Mouse (Mus musculus): ENCODE data around the gene Slc6a17.

Gene Slc6a17

DNA sequence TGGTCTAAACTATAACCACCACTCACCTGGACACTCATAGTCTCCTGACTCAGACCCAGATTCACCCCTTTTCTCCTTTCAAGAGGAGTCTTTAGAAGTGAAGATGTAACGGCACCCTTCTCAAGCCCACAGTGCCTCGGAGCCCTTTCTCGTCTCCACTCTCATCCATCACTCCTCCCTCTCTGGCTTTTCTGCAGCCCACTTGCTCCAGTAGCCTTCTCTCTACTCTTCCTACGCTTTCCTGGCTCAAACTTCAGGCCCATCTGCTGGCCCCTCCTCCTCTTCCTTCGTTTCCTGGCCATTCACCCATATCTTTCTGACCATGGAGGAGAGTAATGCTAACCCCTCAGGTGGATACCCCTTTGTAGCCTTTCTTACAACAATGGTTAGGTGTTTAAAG, 3.1 kb upstream of the Slc6a17 start:
- no peak for DNase-seq

DNA sequence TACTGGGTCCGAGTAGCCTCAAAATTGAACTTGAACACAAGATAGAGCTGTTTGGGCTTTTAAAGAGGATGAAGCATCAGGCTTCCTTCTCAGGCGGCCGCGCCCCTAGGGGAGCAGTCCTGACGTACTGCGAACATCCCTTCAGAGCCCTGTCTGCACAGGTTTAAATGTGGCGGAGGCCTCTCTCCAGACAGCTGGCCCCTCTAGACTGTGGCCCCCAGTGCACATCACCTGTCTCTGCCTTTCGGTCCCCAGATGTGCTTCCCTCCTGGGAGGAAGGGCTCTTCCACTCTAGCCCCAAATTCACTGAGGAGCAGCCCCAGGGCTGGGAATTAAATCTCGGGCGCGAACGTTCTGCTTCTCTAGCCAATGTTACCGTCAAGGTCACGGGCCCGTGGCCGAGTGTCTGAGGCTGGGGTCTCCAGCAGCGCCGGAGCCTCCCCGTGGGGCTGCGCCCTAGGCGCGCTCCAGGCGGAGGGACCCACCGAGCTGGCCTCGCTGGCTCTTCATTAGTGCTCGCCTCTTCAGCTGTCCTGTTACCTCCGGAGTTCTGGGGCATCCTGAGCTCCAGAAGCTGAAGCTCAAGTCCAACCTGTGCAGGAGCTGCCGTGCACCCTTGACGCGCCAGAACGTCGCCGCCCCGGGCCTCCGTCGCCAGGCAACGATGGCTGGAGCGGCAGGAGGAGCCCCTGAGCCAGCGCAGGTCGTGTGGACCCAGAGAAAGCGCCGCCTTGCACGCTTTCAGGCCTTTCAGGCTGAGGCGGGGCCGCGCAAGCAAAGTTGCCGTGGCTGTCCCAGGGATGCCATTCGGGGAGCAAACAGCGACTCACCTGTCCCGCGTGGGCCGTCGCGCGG, 815 bp downstream of the Slc6a17 start:
- DNase-seq: peak; percentile 68 to 70

GRCm38 (mm10) chr3:107515989-107516388, 1.8 kb downstream of the Slc6a17 start:
- DNase-seq: no peak

GRCm38 (mm10) chr3:107511416-107511815, 6.4 kb downstream of the Slc6a17 start:
- no peak for DNase-seq

DNA sequence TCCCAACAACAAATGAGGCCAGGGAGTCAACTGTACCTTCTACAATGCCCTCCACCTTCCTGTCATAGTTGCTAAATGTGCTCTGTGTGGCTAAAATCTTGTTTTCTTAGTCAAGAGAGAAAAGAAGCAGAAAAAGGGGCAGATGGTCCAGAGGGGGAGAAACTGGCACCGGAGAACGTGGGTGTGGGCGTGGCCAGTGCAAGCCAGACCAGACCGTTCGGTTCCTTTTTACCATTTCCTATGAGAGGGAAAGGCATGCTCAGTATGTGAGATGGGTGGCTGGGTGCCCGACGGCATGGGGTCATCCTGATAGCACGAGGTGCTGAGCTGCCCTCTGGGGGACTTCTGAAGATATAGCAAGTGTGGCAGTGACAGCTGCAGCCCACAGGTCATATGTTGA, 9.1 kb downstream of the Slc6a17 start:
- DNase-seq: peak; percentile 49

DNA sequence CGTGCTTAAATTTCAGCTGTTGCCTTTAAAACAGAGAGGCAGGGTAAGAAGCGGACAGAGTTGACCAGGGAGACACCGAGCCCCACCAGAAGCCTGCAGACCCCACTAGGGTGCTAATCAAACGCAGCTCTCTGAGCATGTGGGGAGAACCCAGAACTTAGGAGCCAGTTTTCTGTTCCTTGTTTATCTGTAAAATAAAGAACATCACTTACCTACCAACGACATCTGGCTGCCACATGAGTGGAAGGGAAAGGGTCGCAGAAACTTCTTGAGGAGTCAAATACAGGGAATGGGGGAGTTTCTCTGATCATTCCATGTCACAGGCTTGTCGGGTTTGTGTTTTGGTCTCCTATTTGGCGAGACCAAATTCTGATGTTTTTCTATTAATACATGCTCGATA, 9.9 kb downstream of the Slc6a17 start:
- DNase-seq: no peak

DNA sequence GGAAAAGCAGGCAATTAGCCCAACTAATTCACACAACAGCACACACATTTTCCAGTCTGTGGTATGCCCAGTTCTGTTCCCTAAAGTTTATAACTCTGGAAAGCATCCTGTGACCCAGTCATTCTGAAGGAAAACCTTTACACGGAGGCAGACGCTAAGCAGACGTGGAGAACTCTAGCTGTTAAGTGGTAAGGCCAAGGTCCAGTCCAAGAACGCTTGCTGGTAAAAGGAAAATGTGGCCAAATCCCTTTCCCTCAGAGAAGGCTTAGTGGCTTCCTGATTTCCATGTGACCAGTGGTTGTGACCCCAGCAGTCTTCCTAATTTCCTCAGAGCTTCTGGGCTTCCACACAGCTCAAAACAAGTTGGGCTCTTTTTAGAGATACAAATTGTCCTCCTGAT, 11.3 kb downstream of the Slc6a17 start:
- DNase-seq: no peak

DNA sequence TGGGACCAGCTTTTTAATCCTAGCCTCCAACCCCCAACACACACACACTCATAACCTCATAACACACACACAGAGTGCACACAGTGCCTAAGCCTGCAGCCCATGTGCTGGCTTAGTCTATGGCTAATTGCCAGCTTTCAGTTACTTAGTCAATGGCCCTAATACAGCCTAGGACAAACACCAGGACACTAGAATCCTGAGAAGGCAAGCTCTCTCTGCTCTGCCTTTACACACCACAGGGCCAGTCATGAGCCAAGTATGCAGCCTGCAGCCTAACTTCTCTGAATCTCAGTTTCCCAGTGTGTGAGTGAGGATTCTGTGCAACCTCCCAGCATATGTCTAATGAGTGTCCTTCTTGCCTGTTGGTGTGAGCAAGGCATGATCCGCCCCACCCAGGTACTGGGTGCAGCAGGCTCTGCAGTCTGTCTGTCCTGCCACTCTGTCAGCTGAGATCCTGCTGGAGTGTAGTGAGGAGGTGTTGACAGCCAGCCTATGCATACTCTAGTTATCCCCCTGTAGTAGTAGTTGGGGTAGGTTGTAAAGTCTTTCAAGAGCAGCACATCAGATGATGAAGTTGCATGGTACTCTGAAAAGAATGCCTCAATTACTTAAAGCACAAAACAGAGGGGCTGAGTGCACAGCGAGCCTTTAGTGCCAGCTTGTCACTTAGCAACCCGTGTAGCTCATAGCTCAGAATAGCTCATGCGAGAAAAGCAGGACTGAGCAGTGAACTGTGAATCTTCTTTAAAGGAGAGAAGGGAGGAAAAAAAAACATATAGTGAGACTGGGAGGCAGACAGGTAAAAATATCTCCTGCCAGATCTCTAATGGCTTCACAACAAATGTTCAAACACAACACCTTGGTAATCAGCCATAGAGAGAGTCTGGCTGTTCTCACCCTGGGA, 12.1 kb downstream of the Slc6a17 start:
- peak in 1 of 2 experiments; percentile 34 for DNase-seq

DNA sequence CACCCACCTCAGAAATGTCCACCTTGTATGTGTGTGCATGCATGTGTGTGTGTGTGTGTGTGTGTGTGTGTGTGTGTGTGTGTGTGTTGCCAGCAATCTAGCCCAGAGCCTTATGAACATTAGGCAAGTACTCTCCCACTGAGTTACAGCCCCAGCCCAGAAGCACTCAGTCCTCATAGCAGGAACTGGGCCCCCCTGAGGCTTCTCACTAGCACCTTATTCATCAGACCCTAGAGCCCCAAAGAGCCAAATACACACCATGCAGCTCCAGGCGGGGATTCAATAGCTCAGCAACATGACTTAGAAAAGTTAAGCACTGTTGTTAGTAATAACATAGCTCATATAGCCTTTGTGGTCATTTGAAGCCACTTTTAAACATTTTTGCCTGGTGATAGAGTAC, 13.3 kb downstream of the Slc6a17 start:
- DNase-seq: no peak

GRCm38 (mm10) chr3:107503716-107504115, 14.1 kb downstream of the Slc6a17 start:
- DNase-seq: no peak

DNA sequence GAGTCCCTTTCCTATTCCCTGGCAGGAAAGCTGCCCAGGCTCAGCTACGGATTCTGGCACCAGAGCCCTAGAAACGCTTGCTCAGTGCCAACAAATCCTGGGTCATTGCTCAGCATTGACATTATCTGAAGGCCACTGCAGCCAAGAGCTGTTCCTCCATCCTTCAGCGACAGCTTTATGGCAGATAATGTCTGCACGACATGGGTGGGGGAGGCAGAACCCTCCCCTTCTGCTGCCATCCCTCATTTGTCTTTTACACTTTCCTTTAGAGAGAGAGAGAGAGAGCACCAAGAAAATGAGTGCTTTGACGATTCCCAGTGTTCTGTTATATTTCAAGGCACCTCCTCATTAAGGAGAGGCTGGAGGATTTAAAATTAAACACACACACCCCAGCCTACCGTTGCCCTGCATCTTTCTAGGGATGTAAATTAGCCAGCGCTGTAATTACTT, 16.1 kb downstream of the Slc6a17 start:
- DNase-seq: peak; percentile 82 to 91

GRCm38 (mm10) chr3:107500301-107500700, 17.5 kb downstream of the Slc6a17 start:
- DNase-seq: peak; percentile 82 to 91

DNA sequence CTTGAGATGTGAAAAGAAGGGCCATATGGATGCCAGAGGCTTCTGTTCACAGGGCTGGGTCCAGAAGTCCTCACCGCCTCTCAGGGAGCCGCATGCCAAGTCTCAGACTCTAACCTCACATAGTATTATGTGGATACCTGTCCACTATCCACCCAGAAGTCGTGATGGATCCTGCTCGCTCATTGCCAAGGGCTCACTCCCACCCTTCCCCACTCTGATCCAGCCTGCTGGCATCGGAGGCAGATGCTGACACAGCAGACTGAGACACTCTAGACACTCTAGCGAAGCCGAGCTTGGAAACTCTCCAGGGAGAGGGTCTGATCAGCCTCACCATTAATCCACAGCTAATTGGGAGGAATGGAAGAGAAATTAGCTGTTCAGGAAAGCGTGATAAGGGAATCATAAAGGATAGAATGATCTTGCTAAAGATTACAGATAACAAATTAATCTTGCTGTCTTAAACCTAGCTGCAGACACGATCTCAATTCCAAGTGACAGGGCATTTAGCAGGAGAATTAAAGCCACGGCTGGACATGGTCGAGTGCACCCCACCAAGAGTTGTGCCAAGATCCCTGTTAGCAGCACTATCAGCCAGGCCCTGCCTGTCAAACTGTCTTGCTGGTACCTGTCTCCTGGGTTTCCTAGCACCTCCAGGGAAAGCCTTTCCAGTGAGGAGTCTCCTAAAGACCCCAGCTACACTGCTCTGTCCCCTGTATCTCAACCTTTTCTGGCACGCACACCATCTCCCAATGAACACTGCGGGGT, 21.6 kb downstream of the Slc6a17 start:
- peak in 1 of 2 experiments; percentile 44 for DNase-seq

GRCm38 (mm10) chr3:107495524-107495923, 22.3 kb downstream of the Slc6a17 start:
- no peak for DNase-seq

DNA sequence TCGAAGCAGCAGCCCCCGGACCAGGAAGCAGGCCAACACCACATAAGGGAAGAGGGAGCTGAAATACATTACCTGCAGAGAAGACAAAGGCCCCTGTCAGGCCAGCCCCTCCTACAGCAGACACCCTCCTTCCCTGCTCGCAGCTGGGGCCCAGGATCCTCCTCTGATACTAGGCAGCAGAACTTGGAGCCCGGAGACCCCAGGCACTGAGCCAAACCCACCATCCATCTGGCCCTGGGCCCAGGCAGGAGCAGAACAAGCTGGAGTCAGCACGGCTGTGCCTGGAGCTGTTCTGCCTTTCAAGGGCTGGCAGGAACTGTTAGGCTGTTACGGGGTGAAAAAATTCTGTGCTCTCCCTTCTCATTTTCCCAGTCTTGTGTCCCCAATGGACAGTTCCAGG, 26.4 kb downstream of the Slc6a17 start:
- peak; percentile 65 to 73 for DNase-seq

DNA sequence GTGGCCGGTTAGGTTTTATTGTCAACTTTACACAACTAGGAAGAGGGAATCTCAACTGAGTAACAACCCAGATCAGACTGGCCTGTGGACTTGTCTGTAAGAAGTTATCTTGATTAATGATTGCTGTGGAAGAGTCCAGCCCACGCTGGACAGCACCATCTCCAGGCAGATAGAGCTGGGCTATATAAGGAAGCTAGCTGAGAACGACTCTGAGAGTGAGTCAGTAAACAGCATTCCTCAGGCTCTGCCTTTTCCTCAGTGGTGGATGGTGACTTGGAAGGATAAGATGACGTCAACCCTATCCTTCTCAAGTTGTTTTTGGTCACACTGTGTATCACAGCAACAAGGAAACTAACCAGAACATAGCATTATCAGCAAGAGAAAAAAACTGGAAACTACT, 29.2 kb downstream of the Slc6a17 start:
- DNase-seq: no peak

GRCm38 (mm10) chr3:107483290-107483689, 34.5 kb downstream of the Slc6a17 start:
- DNase-seq: peak; percentile 83 to 91

DNA sequence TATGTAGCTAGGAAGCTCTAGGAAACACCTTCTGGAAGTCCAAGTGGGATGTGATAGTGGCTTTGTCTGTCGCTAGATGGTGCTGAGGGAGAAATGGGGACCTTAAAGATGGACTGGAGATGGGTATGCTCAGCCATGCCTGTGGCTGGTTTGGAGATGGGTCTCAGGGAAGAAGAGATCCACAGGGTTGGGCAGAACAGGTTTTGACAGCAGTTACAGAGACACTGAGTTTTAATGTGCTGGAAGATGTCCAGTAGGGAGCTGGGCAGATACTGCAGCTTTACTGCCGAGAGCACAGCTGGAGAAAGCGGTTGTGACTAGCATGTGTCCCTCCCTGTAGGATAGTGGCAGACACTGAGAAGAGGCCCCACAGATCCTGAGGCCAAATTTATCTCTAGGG, 37.2 kb downstream of the Slc6a17 start:
- DNase-seq: no peak

- peak; percentile 53 to 54 for DNase-seq
Observed at GRCm38 (mm10) chr3:107472198-107472597, 45.6 kb downstream of the Slc6a17 start.

DNA sequence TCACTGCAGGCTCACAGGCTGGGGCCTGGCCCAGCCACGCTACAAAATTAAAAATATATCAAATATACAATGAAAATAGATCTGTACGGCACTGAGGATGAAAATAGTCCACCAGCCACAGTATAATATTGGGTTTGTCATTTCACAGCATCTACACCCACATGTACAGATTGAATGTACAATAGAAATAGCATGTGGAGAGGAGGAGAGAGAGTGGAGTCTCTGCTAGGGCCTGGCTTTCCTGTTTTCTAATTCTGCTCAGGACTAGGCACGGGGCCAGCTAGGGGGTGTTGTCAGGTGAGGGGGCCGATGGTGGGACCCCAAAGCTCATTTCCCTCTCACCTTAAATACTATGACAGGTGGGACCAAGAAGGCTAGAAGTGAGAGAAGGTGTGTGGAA, 48.8 kb downstream of the Slc6a17 start:
- DNase-seq: no peak

DNA sequence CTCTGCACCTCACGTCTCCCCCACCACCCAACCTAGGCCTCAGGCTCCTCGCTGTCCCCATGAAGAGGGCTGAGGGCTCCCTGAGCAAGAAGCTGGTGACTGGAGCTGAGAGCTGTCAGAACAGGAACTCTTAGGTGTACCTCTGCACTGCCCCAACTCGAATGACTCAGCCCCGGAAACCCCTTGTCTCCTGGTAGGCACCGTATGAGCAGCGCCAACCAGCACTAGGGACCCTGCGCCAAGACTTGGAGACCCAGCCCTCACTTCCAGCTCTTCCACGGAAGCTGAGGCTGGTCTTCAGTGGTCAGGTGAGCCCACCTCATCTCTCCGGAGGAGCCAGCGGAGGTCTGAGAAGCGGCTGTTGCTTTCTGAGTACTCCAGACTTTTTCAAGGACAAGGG, 49.7 kb downstream of the Slc6a17 start:
- no peak for DNase-seq

- peak; percentile 74 to 79 for DNase-seq
Observed at GRCm38 (mm10) chr3:107466577-107466976, 51.2 kb downstream of the Slc6a17 start.

DNA sequence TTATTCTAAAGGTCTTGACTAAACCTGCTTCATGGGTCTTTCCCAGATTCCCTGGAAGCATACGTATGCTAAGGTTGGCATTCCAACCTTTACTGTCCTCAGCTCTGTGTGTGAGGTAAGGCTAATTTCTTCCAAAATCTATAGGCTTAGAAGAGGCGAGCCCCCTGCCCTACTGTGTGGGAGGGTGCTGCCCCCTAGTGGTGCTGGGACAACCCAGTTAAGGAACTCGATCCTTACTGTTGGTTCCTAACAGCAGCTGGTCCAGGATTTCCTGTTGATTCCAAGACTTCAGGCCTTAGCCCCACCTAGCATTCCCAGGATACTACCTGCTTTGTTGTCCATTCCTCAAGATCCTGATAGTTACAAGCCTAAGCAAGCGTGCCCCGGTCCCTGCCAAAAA, 55.7 kb downstream of the Slc6a17 start:
- peak; percentile 81 to 87 for DNase-seq
